Comparison of ENCODE assay signal across 8 mouse cellular contexts in genomic region chrX:140665242-140665810, GRCm38 (mm10). TPM values are rescaled to one million over a fixed set of nuclear protein-coding genes. Genes with fewer than 3 reads are reported as not detected.
DNase-seq lines count a peak whose midpoint lies in the region; ATAC-seq and TF ChIP-seq lines count a peak whose summit lies in the region.

No protein-coding gene starts in this region.

- peak overlapping the region; percentile 50 for H3K4me3 ChIP-seq in forebrain, embryonic 12.5 days (replicated peaks)
- peak overlapping the region; percentile 66 for H3K4me3 ChIP-seq in heart, embryonic 15.5 days
- H3K4me3 ChIP-seq in liver, postnatal 0 days (ENCODE audit: low read depth, low read length): peak overlapping the region; percentile 43

- DNase-seq in ES-CJ7 (ENCODE audit: low read depth, low spot score): peak; percentile 3
- DNase-seq in adrenal gland, postnatal 4 days (ENCODE audit: low spot score in 2 of 2): peak; percentile 4 to 11
- DNase-seq in kidney, postnatal 10 days: peak; percentile 58
- no peak for DNase-seq in liver, postnatal 0 days
- peak; percentile 53 for DNase-seq in retina, embryonic 14.5 days (ENCODE audit: low spot score)

- peak overlapping the region; percentile 69 for H3K4me2 ChIP-seq in forebrain, embryonic 12.5 days
- peak overlapping the region; percentile 61 for H3K4me2 ChIP-seq in heart, embryonic 15.5 days
- H3K4me2 ChIP-seq in liver, postnatal 0 days (ENCODE audit: low read depth, low read length): peak overlapping the region; percentile 70

- no peak for TF ChIP-seq CTCF in liver, postnatal 0 days (IDR thresholded peaks at IDR 0.05; ENCODE audit: low read depth)

- no peaks in the 10 kb centered on the region for H3K4me1 ChIP-seq in forebrain, embryonic 12.5 days
- no peaks in the 10 kb centered on the region; the same call in 1 of the 2 replicates for H3K4me1 ChIP-seq in heart, embryonic 15.5 days (replicated peaks)
- H3K4me1 ChIP-seq in liver, postnatal 0 days (ENCODE audit: insufficient read depth): no peaks in the 10 kb centered on the region

- peaks cover 71% of the 10 kb centered on the region for H3K27me3 ChIP-seq in forebrain, embryonic 12.5 days
- H3K27me3 ChIP-seq in heart, embryonic 15.5 days: peaks cover 7% of the 10 kb centered on the region
- H3K27me3 ChIP-seq in liver, postnatal 0 days (ENCODE audit: insufficient read depth, low read length): peaks cover 33% of the 10 kb centered on the region

- no peak overlapping the region for H3K27ac ChIP-seq in forebrain, embryonic 12.5 days
- H3K27ac ChIP-seq in heart, embryonic 15.5 days: peak overlapping the region; percentile 87
- 0 out of 2 replicates have a peak overlapping the region, but pooled peaks have one; percentile 22 for H3K27ac ChIP-seq in liver, postnatal 0 days (ENCODE audit: low read depth)

- no peaks in the 10 kb centered on the region for H3K9me3 ChIP-seq in forebrain, embryonic 12.5 days
- H3K9me3 ChIP-seq in heart, embryonic 15.5 days (replicated peaks): no peaks in the 10 kb centered on the region
- H3K9me3 ChIP-seq in liver, postnatal 0 days (ENCODE audit: low read length): no peaks in the 10 kb centered on the region

- no peak for TF ChIP-seq EP300 in liver, postnatal 0 days (IDR thresholded peaks at IDR 0.05; ENCODE audit: low read depth)

- 19% methylated on average over 31 of the region's 47 CpGs for WGBS in forebrain, embryonic 12.5 days
- 17% methylated on average over 34 of the region's 47 CpGs for WGBS in heart, embryonic 15.5 days
- 34% methylated on average over 26 of the region's 47 CpGs for WGBS in liver, postnatal 0 days (ENCODE audit: insufficient replicate concordance)

- H3K36me3 ChIP-seq in forebrain, embryonic 12.5 days (replicated peaks): no peaks in the 10 kb centered on the region
- H3K36me3 ChIP-seq in heart, embryonic 15.5 days: no peaks in the 10 kb centered on the region
- H3K36me3 ChIP-seq in liver, postnatal 0 days (replicated peaks; ENCODE audit: insufficient read depth, low read length): no peaks in the 10 kb centered on the region

- peak; percentile 67 for ATAC-seq in forebrain, embryonic 12.5 days (ENCODE audit: low FRiP score)
- ATAC-seq in heart, embryonic 15.5 days (replicated peaks; ENCODE audit: insufficient number of reproducible peaks, insufficient read depth, low FRiP score, low read depth): peak; percentile 37
- ATAC-seq in liver, postnatal 0 days: peak; percentile 29; the same call in 1 of the 2 replicates
- ATAC-seq in monocyte, adult 5-6 weeks (replicated peaks; ENCODE audit: insufficient number of reproducible peaks, low FRiP score, low TSS enrichment, poor library complexity, severe bottlenecking): no peak

- peak overlapping the region; percentile 59 for H3K9ac ChIP-seq in forebrain, embryonic 12.5 days
- H3K9ac ChIP-seq in heart, embryonic 15.5 days: peak overlapping the region; percentile 81
- peak overlapping the region; percentile 53 for H3K9ac ChIP-seq in liver, postnatal 0 days (replicated peaks)

RNA-seq across cellular contexts. Expression of gene Mid2, which starts 0.9 kb away (rescaled TPM):
- 10 to 100 TPM; 25.8 to 36.3 TPM for total RNA-seq in adrenal gland, postnatal 4 days (2021)
- 2.7 and 2.8 TPM in 2 replicates for polyA plus RNA-seq in forebrain, embryonic 12.5 days (2016; fragmentation: Nextera tagmentation; extraction: Ambion mirVana)
- polyA plus RNA-seq in heart, embryonic 15.5 days (2015; fragmentation: Nextera tagmentation; extraction: Ambion mirVana): 7.7 and 8.8 TPM in 2 replicates
- polyA plus RNA-seq in liver, postnatal 0 days (2015; fragmentation: Nextera tagmentation; extraction: Ambion mirVana): 0.39 and 0.45 TPM in 2 replicates
- 0.19 to 0.29 TPM in 2 of 3 replicates, not detected in the other for total RNA-seq in monocyte, adult 5-6 weeks (2017)
